Mouse (Mus musculus): ENCODE data around the gene Krt10. TPM values are rescaled to one million over a fixed set of nuclear protein-coding genes. Genes with fewer than 3 reads are reported as not detected.
A peak's percentile ranks its signal among the peaks of the same experiment; 100 is the strongest.

The Krt10 gene
- polyA plus RNA-seq, 1 experiment from 2014 or later = 20.5 TPM

DNA sequence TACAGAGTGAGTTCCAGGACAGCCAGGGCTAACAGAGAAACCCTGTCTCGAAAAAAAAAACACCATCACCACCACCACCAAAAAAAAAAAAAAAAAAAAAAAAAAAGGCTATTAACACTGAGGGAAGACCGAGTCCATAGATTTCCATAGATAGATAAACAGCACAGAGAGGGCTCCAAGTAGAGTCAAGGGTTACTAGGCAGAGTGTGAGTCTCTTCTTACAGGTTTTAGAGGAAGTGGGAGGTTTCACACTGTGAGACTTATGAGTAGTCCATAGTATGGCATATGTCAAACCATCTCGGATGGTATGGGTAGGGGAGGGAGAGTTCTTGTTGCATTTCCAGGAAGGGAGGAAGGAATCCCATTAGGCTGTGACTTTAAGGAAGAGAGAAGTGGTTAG, 8.9 kb upstream of the Krt10 start:
- no peaks in the 10 kb centered on the region for H3K9me3 ChIP-seq (replicated peaks)
- H3K27ac ChIP-seq = no peak overlapping the region
- DNase-seq (ENCODE audit: low spot score) = no peak
- H3K4me1 ChIP-seq = no peaks in the 10 kb centered on the region
- H3K36me3 ChIP-seq = no peaks in the 10 kb centered on the region
- WGBS = 86% methylated on average over 3 of the region's 3 CpGs
- H3K4me3 ChIP-seq = no peak overlapping the region
- 0 out of 2 replicates have a peak, but pooled peaks cover 9% of the 10 kb centered on the region for H3K27me3 ChIP-seq (ENCODE audit: low read depth, poor library complexity, severe bottlenecking)

DNA sequence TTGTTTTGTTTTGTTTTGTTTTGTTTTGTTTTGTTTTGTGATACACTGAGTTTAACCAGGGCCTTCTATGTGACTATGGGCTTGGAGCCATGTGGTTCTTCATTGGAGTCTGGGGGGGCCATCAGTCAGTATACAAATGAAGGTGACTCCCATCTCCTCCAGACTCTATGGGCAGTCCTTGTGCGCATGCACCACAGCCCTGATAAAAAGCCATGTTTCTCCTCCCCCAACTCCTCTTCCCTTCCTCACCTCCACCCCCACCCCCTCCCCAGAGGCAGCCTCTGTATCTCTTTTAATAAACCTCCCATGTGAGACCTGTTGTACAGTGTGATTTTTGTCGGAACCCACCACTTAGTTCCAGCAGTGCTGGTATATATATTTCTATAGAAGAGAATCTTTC, 7.5 kb upstream of the Krt10 start:
- Histone ChIP-seq H3K4me3 (no peak overlapping the region), H3K9me3 (replicated peaks) (no peaks in the 10 kb centered on the region), H3K36me3 (no peaks in the 10 kb centered on the region), H3K27me3 (ENCODE audit: low read depth, poor library complexity, severe bottlenecking) (0 out of 2 replicates have a peak, but pooled peaks cover 9% of the 10 kb centered on the region), H3K4me1 (no peaks in the 10 kb centered on the region), H3K27ac (no peak overlapping the region)
- WGBS = 87% methylated on average over 2 of the region's 2 CpGs
- DNase-seq (ENCODE audit: low spot score) = no peak

DNA sequence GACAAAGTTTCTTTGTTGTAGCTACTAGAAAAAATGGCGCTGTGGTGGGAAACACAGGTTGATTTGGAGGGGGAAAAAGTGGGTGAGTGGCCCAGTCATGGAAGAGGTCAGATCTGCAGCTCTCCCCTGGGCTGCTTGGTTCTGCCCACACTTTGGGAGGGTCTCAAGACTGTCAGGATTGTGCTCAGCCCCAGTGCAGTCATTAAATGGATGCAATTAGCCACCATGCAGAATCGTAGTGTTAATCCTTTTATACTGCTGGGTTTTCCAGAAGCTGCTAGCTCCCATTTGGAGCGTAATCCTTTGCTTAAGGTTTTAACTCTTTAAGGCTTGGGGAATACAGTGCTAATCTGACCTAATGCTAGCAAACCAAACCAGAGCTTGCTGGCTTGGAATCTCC, 6.9 kb upstream of the Krt10 start:
- DNase-seq (ENCODE audit: low spot score) = no peak
- H3K9me3 ChIP-seq (replicated peaks) = no peaks in the 10 kb centered on the region
- 52% methylated on average over 3 of the region's 3 CpGs for WGBS
- no peak overlapping the region for H3K27ac ChIP-seq
- 0 out of 2 replicates have a peak, but pooled peaks cover 9% of the 10 kb centered on the region for H3K27me3 ChIP-seq (ENCODE audit: low read depth, poor library complexity, severe bottlenecking)
- no peaks in the 10 kb centered on the region for H3K4me1 ChIP-seq
- no peak overlapping the region for H3K4me3 ChIP-seq
- H3K36me3 ChIP-seq = no peaks in the 10 kb centered on the region

DNA sequence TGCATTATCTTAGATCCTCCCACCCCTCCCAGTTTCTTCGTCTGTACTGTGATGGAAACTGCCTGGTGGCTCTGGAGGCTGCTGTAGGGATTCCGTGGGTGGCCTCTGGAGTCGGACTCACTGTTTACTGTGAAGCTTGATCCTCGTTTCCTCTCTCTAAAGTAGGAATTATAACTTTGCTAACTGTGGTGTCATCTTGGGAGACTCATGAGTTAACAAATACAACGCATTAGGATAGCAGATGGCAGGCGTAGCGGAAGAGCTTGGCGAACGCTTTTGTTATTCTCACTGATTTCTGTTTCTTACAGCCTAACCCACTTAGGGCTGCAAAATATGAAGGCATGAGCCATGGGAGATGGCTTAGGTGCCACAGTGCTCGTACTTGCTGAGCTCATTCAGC, 3.3 kb upstream of the Krt10 start:
- H3K27me3 ChIP-seq (ENCODE audit: low read depth, poor library complexity, severe bottlenecking) = no peaks in the 10 kb centered on the region
- H3K4me3 ChIP-seq = no peak overlapping the region
- WGBS = 86% methylated on average over 10 of the region's 10 CpGs
- no peaks in the 10 kb centered on the region; the same call in 1 of the 2 replicates for H3K36me3 ChIP-seq
- no peak overlapping the region for H3K27ac ChIP-seq
- no peaks in the 10 kb centered on the region for H3K9me3 ChIP-seq (replicated peaks)
- DNase-seq (ENCODE audit: low spot score) = no peak
- no peaks in the 10 kb centered on the region for H3K4me1 ChIP-seq

DNA sequence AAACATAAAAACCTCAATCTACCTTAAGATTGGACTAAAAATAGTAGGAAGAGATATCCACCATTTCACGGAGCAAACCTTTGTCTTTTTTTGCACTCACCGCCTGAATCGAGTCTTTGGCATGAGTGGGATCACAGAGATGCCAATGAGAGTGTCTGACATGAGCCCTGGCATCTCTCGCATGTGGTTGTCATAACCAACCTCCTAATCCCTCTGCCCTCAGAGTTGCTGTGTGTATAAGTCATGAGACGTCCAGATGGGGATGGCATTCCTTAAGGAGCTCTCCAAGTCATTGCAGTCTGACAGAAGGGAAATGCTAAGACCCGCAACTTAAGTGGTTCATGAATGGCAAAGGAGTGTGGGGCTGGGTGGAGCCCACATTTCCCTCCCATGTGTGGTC, 2.2 kb upstream of the Krt10 start:
- no peaks in the 10 kb centered on the region for H3K9me3 ChIP-seq (replicated peaks)
- H3K27ac ChIP-seq = no peak overlapping the region
- H3K27me3 ChIP-seq (ENCODE audit: low read depth, poor library complexity, severe bottlenecking) = no peaks in the 10 kb centered on the region
- H3K36me3 ChIP-seq = no peaks in the 10 kb centered on the region; the same call in 1 of the 2 replicates
- WGBS = 83% methylated on average over 6 of the region's 6 CpGs
- peaks cover 4% of the 10 kb centered on the region; the same call in 1 of the 2 replicates for H3K4me1 ChIP-seq
- DNase-seq (ENCODE audit: low spot score) = no peak
- H3K4me3 ChIP-seq = no peak overlapping the region

DNA sequence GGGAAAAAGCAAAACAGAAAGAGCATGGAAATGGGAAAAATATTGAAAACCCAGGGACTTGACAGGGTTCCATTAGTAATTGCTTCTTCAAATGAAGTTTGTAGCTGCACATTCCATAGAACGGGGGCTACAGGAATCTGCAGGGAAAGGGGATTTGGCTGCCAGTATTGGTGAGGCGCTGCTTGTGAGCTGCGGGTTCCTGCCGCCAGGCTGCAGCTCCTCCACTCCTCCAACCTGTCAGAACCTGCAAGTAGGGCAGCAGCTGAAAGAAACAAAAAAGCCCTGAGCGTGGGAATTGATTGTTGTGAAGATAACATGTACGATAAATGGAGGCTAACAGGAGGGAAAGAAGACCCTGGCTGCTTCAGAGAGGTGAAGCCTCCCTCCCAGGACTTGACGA, 1.7 kb upstream of the Krt10 start:
- Histone ChIP-seq H3K4me3 (no peak overlapping the region), H3K9me3 (replicated peaks) (no peaks in the 10 kb centered on the region), H3K27ac (no peak overlapping the region), H3K4me1 (peaks cover 4% of the 10 kb centered on the region; the same call in 1 of the 2 replicates), H3K36me3 (no peaks in the 10 kb centered on the region; the same call in 1 of the 2 replicates), H3K27me3 (ENCODE audit: low read depth, poor library complexity, severe bottlenecking) (no peaks in the 10 kb centered on the region)
- 70% methylated on average over 7 of the region's 7 CpGs for WGBS
- no peak for DNase-seq (ENCODE audit: low spot score)

DNA sequence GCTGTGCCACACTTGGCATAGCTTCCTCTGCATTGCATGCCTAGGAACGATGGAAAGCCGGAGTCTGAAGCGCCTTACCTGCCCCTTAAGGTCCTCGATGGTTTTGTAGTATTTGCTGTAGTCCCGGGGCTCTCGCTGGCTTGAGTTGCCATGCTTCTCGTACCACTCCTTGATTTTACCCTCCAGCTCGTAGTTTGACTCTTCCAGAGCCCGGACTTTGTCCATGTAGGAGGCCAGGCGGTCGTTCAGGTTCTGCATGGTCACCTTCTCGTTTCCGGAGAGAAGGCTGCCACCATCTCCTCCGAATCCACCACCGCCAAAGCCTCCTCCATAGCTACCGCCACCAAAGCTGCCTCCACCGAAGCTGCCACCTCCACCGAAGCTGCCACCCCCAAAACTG, 503 bp downstream of the Krt10 start:
- no peak for DNase-seq (ENCODE audit: low spot score)

DNA sequence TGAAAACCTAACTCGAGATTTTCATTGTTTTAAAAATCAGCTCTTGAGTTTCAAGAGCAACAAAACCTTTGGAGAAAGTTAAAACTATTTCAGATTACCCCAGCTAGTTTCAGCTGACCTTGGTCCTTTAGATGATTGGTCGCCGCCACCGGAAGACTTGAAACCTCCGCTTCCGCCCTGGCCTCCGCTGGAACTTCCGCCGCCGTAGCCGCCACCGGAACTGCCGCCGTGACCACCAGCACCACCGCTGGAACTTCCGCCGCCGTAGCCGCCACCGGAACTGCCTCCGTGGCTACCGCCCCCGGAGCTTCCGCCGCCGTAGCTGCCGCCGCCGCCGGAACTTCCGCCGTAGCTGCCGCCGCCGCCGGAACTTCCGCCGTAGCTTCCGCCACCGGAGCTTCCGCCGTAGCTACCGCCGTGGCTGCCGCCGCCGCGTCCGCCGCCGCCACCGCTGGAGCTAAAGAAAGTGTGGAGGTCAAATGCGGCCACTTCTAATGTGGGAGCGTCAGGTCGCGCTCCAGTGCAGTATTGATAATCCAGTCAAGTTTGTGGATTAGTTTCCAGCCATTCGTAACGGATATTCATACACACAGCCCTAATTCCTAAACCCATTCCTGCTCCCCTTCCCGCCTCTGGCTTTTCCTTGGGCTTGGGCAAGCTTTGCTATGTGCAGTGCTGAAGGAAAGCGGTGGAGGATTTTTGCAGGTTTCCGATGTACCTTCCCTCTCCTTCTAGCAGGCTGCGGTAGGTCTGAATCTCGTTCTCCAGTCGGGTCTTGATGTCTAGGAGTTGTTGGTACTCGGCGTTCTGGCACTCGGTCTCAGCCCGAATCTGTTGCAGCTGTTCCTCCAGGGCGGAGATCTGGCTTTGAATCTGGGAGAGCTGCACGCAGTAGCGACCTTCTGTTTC, 3.1 kb downstream of the Krt10 start:
- H3K4me1 ChIP-seq = peaks cover 4% of the 10 kb centered on the region; the same call in 1 of the 2 replicates
- WGBS = 3% methylated on average over 71 of the region's 71 CpGs
- peak overlapping the region; percentile 88 for H3K27ac ChIP-seq
- H3K27me3 ChIP-seq (ENCODE audit: low read depth, poor library complexity, severe bottlenecking) = peaks cover 7% of the 10 kb centered on the region; the same call in 1 of the 2 replicates
- H3K36me3 ChIP-seq = no peaks in the 10 kb centered on the region; the same call in 1 of the 2 replicates
- peak overlapping the region; percentile 64 for H3K4me3 ChIP-seq
- no peaks in the 10 kb centered on the region for H3K9me3 ChIP-seq (replicated peaks)
- DNase-seq (ENCODE audit: low spot score) = peak; percentile 95

More for the DNA sequence above, 503 bp downstream of the Krt10 start:
- peaks cover 4% of the 10 kb centered on the region; the same call in 1 of the 2 replicates for H3K4me1 ChIP-seq
- no peaks in the 10 kb centered on the region for H3K27me3 ChIP-seq (ENCODE audit: low read depth, poor library complexity, severe bottlenecking)
- no peak overlapping the region for H3K27ac ChIP-seq
- H3K9me3 ChIP-seq (replicated peaks) = no peaks in the 10 kb centered on the region
- no peaks in the 10 kb centered on the region; the same call in 1 of the 2 replicates for H3K36me3 ChIP-seq
- no peak overlapping the region for H3K4me3 ChIP-seq
- 92% methylated on average over 18 of the region's 18 CpGs for WGBS

DNA sequence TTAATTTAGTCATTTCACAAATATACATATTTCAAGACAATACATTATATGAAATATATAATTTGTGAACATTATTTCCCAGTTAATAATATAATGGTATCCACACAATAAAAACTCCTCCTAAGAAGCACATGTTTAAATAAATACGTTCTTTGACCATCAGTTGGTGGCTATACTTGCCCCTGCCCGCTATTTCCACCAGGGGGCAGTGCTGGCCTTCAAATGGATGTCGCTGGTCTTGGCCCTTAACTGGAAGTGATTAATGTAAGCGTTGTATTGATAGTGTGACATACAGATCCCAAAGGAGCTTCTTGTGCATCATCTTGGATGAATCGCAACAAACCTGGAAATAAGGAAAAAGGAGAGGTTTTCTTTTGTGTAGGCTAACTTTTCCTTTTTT, 9.6 kb downstream of the Krt10 start:
- Histone ChIP-seq H3K27me3 (ENCODE audit: low read depth, poor library complexity, severe bottlenecking) (peaks cover 7% of the 10 kb centered on the region; the same call in 1 of the 2 replicates), H3K36me3 (no peaks in the 10 kb centered on the region), H3K9me3 (replicated peaks) (no peaks in the 10 kb centered on the region), H3K4me3 (no peak overlapping the region), H3K27ac (no peak overlapping the region), H3K4me1 (no peaks in the 10 kb centered on the region)
- DNase-seq (ENCODE audit: low spot score) = peak; percentile 81
- whole genome bisulfite sequencing = 18% methylated on average over 5 of the region's 5 CpGs

DNA sequence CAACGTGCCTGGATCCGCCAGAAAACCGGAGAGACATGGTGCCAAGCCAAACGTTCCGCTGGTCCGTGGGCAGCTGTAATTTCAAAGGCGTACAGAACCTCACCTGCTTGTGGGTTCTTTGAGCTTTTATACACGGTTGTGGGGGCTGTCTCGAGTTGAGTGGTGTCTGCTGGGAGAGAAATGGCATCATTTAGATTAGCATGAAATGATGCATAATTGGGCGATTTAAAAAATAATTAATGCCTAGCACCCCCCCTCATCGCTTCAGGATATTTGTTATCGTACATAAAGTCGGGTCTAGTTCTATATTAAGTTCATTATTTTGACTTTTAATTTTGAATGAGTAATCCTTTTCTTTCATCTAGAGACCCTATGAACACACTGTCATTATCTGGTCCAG, 14.4 kb downstream of the Krt10 start, which contains the start of gene Krt28:
TSS of gene Krt28 (minus strand) at position 101 of the 400 bp plus-strand sequence.
- H3K27ac ChIP-seq = no peak within 1 kb of the TSS
- 86% methylated on average over 13 of the region's 13 CpGs for WGBS
- no peaks in the 10 kb centered on the region for H3K36me3 ChIP-seq
- H3K9me3 ChIP-seq (replicated peaks) = no peaks in the 10 kb centered on the region
- H3K27me3 ChIP-seq (ENCODE audit: low read depth, poor library complexity, severe bottlenecking) = no peaks in the 10 kb centered on the region
- H3K4me1 ChIP-seq = no peaks in the 10 kb centered on the region
- DNase-seq (ENCODE audit: low spot score) = no peak
- no peak within 1 kb of the TSS for H3K4me3 ChIP-seq

DNA sequence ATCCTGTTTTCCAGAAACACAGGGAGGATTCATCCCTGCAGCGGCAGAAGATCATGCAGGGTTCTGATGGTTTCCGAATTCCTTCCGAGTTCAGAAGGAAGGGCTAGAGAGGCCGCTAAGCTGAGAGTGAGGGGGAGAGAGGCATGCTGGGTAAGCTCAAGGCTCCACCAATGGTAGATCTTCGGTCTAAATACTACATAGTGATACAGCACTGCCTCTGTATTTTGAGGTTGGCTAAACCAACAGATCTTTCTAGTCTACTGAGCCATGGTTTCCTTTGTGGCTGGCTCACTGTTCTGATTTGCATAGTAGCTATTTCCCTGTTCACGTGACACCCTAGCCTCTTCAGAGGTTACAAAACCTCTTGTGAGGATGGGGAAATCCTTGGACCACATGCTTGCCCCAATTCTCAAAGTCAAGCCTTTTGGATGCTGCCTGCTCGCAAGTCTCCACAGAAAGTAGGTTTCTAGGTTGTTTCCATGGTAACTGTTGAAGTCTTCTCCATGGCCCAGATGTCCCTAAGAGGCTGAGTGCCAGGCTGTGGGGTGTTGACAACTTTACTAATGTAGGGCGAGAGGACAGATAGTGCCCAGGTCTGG, 19.2 kb downstream of the Krt10 start:
- H3K9me3 ChIP-seq (replicated peaks) = no peaks in the 10 kb centered on the region
- WGBS = 84% methylated on average over 8 of the region's 8 CpGs
- H3K4me3 ChIP-seq = no peak overlapping the region
- DNase-seq (ENCODE audit: low spot score) = no peak
- no peak overlapping the region for H3K27ac ChIP-seq
- no peaks in the 10 kb centered on the region for H3K4me1 ChIP-seq
- H3K27me3 ChIP-seq (ENCODE audit: low read depth, poor library complexity, severe bottlenecking) = no peaks in the 10 kb centered on the region
- no peaks in the 10 kb centered on the region for H3K36me3 ChIP-seq

DNA sequence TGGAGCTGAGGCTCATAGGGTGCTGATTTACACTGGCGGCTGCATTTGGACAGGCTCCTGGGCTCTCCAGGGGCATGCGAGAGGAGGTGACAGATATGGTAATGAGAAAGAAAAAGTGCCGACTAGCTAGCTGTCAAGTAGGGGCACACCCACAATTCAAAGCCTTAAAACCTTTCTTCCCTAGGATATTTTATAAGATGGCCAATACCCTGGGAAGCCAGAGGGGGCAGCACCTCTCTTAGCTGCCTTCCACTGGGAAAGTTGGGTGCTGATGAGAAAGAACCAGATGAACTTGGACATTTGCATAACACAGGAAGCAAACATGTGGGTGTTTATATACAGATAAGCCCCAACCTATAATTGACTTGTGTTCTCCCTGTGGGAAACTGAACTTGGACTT, 19.9 kb downstream of the Krt10 start:
- DNase-seq (ENCODE audit: low spot score) = no peak
- Histone ChIP-seq H3K4me3 (no peak overlapping the region), H3K27ac (no peak overlapping the region), H3K36me3 (no peaks in the 10 kb centered on the region), H3K27me3 (ENCODE audit: low read depth, poor library complexity, severe bottlenecking) (no peaks in the 10 kb centered on the region), H3K9me3 (replicated peaks) (no peaks in the 10 kb centered on the region), H3K4me1 (no peaks in the 10 kb centered on the region)
- 8% methylated on average over 3 of the region's 3 CpGs for WGBS

DNA sequence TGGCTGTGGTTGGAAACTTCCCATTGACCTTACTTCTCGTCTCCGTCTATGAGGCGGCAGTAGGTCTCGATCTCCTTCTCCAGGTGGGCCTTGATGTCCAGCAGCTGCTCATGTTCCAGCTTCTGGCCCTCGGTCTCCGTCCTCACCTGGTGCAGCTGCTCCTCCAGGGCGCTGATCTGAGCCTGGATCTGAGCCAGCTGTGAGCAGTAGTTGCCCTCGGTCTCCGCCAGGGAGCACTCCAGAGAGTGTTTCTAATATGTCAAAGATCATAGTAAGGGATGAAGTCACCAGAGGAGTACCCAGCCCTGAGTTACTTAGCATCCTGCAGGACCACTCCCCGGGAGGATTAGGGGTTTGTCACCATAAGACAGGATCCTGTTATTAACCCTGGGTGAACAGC, 22.4 kb downstream of the Krt10 start:
- WGBS = 52% methylated on average over 10 of the region's 10 CpGs
- Histone ChIP-seq H3K9me3 (replicated peaks) (no peaks in the 10 kb centered on the region), H3K36me3 (no peaks in the 10 kb centered on the region), H3K4me3 (no peak overlapping the region), H3K4me1 (no peaks in the 10 kb centered on the region), H3K27ac (no peak overlapping the region), H3K27me3 (ENCODE audit: low read depth, poor library complexity, severe bottlenecking) (no peaks in the 10 kb centered on the region)
- no peak for DNase-seq (ENCODE audit: low spot score)
